Mouse (Mus musculus) heart, adult 10 weeks (tissue): Measurements from ENCODE around the gene Rgs4. TPM values are rescaled to one million over a fixed set of nuclear protein-coding genes. Genes with fewer than 3 reads are reported as not detected.

ENCODE experiments used
- polyA plus RNA-seq: library from polyadenylated mRNA; stranded (reverse); fragments of 350-450 nt; fragmentation: Illumina TruSeq; extraction: RNeasy Lipid Tissue Mini Kit (QIAGEN cat#74804); gene quantifications from one replicate; pipeline ENCODE4 v1.2.3, GENCODE M21; 2014; ENCODE audit warnings: low read depth, low replicate concordance

The Rgs4 gene
- polyA plus RNA-seq: 17.6 TPM

GRCm38 (mm10) chr1:169747473-169747872 lies at the start of gene Rgs4:
TSS of gene Rgs4 (minus strand) at chr1:169747642.

Other genes with a start within 250 kb of the Rgs4 start
- 0.73 TPM for gene Nuf2, start 216.2 kb downstream of the Rgs4 start, polyA plus RNA-seq
- 323 TPM for gene Rgs5, start 92.1 kb downstream of the Rgs4 start, polyA plus RNA-seq
- gene Ccdc190, start 181.0 kb upstream of the Rgs4 start, polyA plus RNA-seq: 0.42 TPM
- gene Hsd17b7, start 221.6 kb upstream of the Rgs4 start, polyA plus RNA-seq: 12.0 TPM